Mouse (Mus musculus): ENCODE measurements at regions not wholly inside any gene's neighbourhood (a gene's known extent, or its start where the extent isn't known, plus 50 kb on each side); places are given as distances from the start of the nearest gene placed in this dataset.

- TF ChIP-seq CTCF (IDR thresholded peaks at IDR 0.05; ENCODE audit: control insufficient read depth, insufficient read depth, insufficient replicate concordance, low read depth, low read length) = no peak
- TF ChIP-seq POLR2A (IDR thresholded peaks at IDR 0.05; ENCODE audit: control insufficient read depth, low read depth, low read length) = no peak
Measured at GRCm38 (mm10) chr4:124265527-124265926, 345.1 kb downstream of the 3100002H09Rik start.

All from testis, adult 2 months (tissue).